In genomic region chr8:125569533-125570365, GRCm38 (mm10) we compare ENCODE assay signal across 8 mouse cellular contexts. TPM values are rescaled to one million over a fixed set of nuclear protein-coding genes. Genes with fewer than 3 reads are reported as not detected.
DNase-seq lines count a peak whose midpoint lies in the region; ATAC-seq and TF ChIP-seq lines count a peak whose summit lies in the region.

Gene Sipa1l2, minus strand, starts transcription at chr8:125569808.

- H3K27ac ChIP-seq in cortical plate, adult 2 months (ENCODE audit: insufficient read depth, low read length) = peak within 1 kb of the TSS; percentile 32

- ATAC-seq in megakaryocyte, adult 5-6 weeks (ENCODE audit: poor library complexity, severe bottlenecking) = peak; percentile 78

- peaks cover 2% of the 10 kb centered on the region; the same call in 1 of the 2 replicates for H3K4me1 ChIP-seq in cortical plate, adult 2 months (ENCODE audit: control insufficient read depth, insufficient read depth, low read length)

- TF ChIP-seq CTCF in cortical plate, adult 2 months (IDR thresholded peaks at IDR 0.05; ENCODE audit: extremely low read depth, insufficient read depth, low read length) = no peak

- H3K4me3 ChIP-seq in cortical plate, adult 2 months (ENCODE audit: insufficient read depth, low read length) = peak within 1 kb of the TSS; percentile 77

- peak; percentile 93 for DNase-seq in adipocyte (ENCODE audit: low spot score)
- DNase-seq in gastrocnemius, adult 8-10 months (ENCODE audit: low spot score in 2 of 2) = peak; percentile 93 to 95
- DNase-seq in hindlimb bud, embryonic 11.5 days (ENCODE audit: extremely low spot score, low read depth, low spot score) = peak; percentile 69
- DNase-seq in left cerebral cortex, adult 8-10 months (ENCODE audit: low spot score in 2 of 2) = peak; percentile 86 to 91
- DNase-seq in right cerebral cortex, adult 18-20 months = peak; percentile 94
- DNase-seq in urinary bladder, adult 2 months (ENCODE audit: low spot score) = peak; percentile 99

- peak; percentile 41; the same call in 1 of the 2 replicates for TF ChIP-seq POLR2A in cortical plate, adult 2 months (IDR thresholded peaks at IDR 0.05; ENCODE audit: extremely low read depth, insufficient read depth, low read length)

RNA-seq across cellular contexts. Expression of gene Sipa1l2, which starts in this region (rescaled TPM):
- polyA plus RNA-seq in cortical plate, adult 2 months (2012; rRNA removed) = 22.7 and 26.5 TPM in 2 replicates
- total RNA-seq in gastrocnemius, adult 8-10 months (2022) = 1 to 10 TPM; 3.9 to 5.4 (median 4.5) TPM
- 10 to 100 TPM; 37.1 to 40.6 (median 38.6) TPM for total RNA-seq in left cerebral cortex, adult 8-10 months (2022)
- total RNA-seq in megakaryocyte, adult 5-6 weeks (2015) = 5.2 and 7.4 TPM in 2 replicates
- total RNA-seq in megakaryocyte, adult 5-6 weeks (2017) = 10.9 and 11.6 TPM in 2 replicates
- polyA plus RNA-seq in urinary bladder, adult 2 months (2012; rRNA removed) = 16.7 and 20.2 TPM in 2 replicates

Comparison
In these comparisons a context has a peak if more than half of its experiments do, and no peak if none do; other contexts are left out.
1. Peak in every context shown above with its lines: DNase-seq, ATAC-seq, H3K4me3 ChIP-seq and H3K27ac ChIP-seq.